Mouse (Mus musculus): Measurements from ENCODE around the gene Gemin7.
"Not testable (repeated sequence)": the region's sequence is repeated elsewhere in the genome, so short reads cannot be mapped to it uniquely, and the experiment has no call there.

Gemin7 gene

GRCm38 (mm10) chr7:19577141-19577852 is at the start of gene Gemin7, which contains the start of gene Zfp296:
Gemin7 (minus strand) TSS chr7:19577595.
Zfp296 (plus strand) TSS chr7:19577287.
- peak; percentile 35 to 54 for DNase-seq

GRCm38 (mm10) chr7:19623433-19623832 is 46.0 kb upstream of the Gemin7 start:
- no peak for DNase-seq

- no peak for DNase-seq
Measured at GRCm38 (mm10) chr7:19622241-19622640, 44.8 kb upstream of the Gemin7 start.

- DNase-seq = no peak
Measured at GRCm38 (mm10) chr7:19620811-19621210, 43.4 kb upstream of the Gemin7 start.

DNA sequence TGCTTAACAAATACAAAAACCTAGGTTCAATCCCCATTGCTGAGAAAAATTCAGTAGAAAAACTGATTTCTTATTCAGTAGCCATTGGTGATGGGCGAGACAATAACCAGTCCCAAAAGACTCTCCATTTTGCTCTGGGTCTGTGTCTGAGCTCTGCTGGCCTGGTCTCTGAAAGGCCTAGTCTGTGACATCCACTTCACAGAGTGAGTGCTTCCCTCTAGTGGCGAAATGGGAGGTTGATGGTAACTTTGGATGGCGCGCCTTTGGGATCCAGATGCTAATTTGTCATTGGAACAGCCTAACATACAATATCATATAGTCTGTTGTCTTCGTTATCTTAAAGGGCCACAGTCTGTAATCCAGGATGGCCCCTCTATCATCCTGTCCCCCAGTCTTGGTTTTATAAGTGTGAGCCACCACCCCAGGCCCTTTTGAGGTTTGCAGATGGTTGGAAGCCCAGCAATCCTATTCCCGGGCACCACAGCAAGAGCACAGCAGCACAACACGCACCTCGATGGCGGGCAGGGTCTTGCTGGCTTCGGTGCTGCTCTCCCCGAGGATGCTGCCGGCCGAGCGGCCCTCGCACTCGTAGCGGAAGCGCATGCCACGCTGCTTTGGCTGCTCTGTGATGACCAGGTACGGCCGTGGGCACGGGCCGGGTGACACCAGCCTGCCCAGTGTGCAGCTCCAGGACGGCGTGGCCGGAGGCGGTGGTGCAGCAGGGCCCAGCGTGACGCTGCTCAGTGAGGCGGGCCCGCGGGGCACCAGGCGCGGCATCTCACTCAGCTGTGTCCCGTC is 41.8 kb upstream of the Gemin7 start:
- peak; percentile 69 to 85 for DNase-seq

- DNase-seq = peak in 1 of 2 experiments; percentile 19
Measured at GRCm38 (mm10) chr7:19615036-19615577, 37.7 kb upstream of the Gemin7 start.

GRCm38 (mm10) chr7:19610969-19611368 is 33.6 kb upstream of the Gemin7 start:
- no peak for DNase-seq

DNA sequence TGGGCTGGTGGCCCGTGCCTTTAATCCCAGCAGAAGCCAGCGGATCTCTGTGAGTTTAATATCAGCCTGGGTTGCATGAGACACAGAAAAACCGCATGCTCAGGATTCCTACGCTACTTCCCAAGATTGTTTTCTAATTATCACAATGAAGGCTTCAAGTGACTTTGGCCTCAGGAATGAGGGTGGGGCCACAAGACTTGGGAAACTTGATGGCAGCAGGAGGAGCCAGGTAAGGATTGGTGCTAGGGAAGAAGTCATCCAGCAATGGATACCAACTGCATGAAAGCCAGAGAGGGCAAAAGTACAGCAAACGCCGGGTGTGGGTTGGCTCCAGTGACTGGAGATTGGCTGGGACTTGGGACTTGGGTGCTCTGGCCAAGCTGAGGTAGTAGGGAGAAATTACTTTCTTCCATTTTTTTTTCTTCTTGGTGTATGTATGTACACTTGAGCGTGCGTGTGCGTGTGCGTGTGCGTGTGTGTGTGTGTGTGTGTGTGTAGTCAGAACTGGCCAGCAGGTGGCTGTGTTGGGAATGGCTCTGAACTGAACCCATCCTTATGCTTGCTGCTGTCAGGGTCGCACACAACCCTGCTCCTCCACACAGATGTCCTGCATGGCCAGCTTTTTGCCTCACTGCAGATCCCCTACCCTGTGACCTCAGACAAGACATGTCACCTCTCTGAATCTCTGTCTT is 32.4 kb upstream of the Gemin7 start:
- DNase-seq = no peak

- DNase-seq = no peak
Measured at GRCm38 (mm10) chr7:19607291-19607690, 29.9 kb upstream of the Gemin7 start.

DNA sequence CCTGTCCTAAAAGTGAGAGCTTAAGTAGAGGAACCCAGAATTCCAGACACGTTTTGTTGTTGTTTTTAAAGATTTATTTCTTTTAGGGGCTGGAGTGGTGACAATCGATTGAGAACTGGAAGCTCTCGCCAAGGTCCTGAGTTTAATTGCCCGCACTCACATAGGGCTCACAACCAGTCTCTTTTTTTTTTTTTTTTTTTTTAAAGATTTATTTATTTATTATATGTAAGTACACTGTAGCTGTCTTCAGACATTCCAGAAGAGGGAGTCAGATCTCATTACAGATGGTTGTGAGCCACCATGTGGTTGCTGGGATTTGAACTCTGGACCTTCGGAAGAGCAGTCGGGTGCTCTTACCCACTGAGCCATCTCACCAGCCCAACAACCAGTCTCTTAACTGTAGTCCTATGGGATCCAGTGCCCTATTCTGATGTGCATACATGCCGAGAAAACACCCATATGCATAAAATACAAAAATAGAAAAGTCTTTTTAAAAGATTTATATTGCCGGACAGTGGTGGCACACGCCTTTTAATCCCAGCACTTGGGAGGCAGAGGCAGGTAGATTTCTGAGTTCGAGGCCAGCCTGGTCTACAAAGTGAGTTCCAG is 27.3 kb upstream of the Gemin7 start:
- not testable (repeated sequence) for DNase-seq

- DNase-seq = peak; percentile 98
Measured at GRCm38 (mm10) chr7:19603849-19604605, 26.6 kb upstream of the Gemin7 start, which contains the start of gene Clasrp. Clasrp (minus strand) TSS chr7:19604486.

DNA sequence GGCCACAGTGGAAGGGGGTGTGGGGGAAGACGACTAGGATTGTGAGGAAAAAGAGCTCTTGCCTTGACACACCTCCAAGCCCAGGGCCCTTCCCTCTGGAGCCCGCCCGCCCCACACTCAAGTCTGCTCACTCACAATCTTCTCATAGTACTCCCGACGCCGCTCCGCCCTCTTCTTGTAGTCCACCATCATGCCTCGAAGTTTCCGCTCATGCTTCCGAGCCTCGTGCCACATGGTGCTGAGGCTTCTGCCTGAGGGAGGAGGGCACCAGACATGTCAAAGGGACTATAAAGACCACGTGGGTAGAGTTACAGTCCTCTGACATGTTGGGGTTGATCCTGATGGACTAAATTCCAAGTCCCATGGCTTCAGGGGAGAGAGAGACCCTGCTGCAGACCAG is 25.7 kb upstream of the Gemin7 start:
- peak in 1 of 2 experiments; percentile 16 for DNase-seq

DNA sequence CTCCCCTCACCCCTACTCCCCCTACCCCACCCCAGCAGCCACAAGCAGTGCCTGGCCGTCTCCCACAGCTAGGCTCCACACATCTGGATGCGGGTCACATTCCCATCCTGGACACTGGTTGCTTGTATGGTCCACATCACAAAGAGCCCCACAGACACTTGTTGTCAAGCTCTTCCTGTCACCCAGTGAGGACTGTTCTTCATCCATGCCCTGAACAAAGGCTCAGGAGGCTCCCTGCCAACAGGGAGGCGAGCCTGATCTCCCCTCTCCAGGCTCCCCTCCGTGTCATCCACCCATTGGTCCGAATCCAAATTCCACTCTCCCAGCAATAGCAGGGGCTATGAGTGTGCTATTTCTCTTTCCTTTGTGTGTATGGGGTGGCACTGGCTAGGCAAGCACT is 23.2 kb upstream of the Gemin7 start:
- DNase-seq = no peak

DNA sequence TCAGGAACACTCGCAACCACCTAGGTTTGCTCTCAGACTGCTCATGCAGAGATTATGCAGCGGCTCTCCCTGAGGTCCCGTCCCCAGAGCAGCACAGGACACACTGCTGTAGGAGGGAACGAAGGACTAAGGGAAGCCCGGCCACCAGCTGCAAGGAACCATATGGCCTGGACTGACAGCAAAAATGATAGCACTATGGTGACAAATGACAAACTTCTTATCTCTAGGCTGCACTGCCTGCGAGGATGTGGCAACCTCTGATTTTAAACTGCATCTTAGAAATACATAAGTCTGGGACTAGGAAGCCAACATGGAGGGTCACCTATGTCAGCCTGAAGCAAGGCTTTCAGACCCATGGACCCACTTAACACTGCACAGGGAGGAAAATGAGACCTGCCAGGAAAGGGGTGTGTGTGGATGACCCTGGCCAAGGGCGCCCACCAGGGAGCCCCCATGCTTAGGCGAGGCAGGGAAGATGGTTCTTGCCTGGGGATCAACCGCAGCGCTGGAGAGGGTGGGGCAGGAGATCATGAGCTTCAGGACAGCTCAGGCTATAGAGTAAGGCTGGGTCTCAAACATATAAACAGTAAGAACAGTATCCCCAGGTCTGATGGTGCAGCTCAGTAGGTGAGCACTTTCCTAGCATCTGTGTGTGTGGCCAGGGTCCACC is 15.8 kb upstream of the Gemin7 start:
- no peak for DNase-seq

DNA sequence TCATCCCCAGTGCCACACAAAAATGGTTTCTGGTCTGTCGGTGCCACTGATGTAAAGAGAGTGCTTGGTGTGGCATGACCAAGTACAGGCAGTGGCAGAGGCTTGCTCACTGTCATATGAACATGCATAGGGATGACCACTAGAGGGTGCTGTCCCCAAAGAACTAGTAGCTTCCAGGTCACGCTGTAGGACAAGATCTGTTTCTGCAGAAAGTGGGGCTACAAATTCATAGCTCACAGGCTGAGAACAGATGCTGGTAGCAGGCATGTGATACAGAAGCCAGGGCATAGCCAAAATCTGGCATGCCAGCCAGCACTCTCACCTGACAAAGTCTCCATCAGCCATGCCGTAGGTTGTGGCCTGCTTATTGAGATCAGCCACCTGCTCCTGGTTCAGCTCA is 12.5 kb upstream of the Gemin7 start:
- peak; percentile 52 to 83 for DNase-seq

- DNase-seq = peak; percentile 51 to 69
Measured at GRCm38 (mm10) chr7:19589207-19589606, 11.8 kb upstream of the Gemin7 start.

- no peak for DNase-seq
Measured at GRCm38 (mm10) chr7:19586269-19586668, 8.9 kb upstream of the Gemin7 start.

DNA sequence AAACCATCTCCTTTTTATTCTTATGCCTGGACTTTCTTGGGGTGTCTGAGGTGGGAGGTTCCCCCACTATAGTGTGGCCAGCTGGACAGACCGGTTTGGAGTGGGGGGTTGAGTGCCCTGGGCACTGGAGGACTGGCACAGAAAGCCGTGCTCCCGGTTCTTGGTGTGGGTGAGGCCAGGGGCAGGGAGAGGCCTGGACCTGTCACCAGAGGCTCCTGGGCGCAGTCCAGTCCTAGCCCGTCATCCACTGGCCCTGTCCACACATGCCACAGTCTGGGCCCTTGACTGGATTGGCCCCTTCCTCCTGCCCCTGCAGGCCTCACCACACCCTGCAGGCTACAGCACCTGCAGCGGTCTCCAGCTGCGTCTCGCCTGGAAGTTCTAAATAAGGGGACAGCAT is 3.2 kb upstream of the Gemin7 start:
- DNase-seq = peak; percentile 71 to 85

GRCm38 (mm10) chr7:19579751-19580150 is 2.4 kb upstream of the Gemin7 start:
- DNase-seq = peak in 1 of 2 experiments; percentile 25

DNA sequence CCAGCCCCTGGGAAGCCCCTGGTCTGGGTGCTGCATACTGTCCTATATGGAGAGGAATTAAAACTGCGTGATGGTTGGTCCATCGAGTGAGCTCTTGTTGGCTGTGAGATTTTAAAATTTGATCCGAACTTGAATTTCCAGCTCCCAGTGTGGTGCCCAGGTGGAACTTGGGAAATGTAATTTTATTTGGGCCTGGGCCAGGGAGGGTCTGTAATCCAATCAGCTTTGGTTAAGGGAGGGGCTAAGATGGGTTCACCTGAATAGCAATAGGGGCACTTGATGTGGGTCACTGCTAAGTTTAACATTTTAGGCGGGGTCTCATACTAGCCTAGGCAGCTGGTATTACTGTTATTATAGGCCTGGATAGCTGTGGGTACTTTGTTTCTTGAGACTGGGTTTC is 1.0 kb upstream of the Gemin7 start:
- no peak for DNase-seq

GRCm38 (mm10) chr7:19577877-19578414 is 551 bp upstream of the Gemin7 start:
- DNase-seq = peak; percentile 52 to 60

All from lung, postnatal 4 days (tissue).